Mouse (Mus musculus) lung, postnatal 0 days (tissue): ENCODE data around the gene Exoc5.

Experiments
- CTCF ChIP-seq: IDR thresholded peaks from 2 replicates; pipeline ENCODE4 v1.5.1; 2016; ENCODE audit warnings: antibody characterized with exemption, mild to moderate bottlenecking
- EP300 ChIP-seq: IDR thresholded peaks from 2 replicates; pipeline ENCODE4 v1.6.1; 2016; ENCODE audit warnings: antibody characterized with exemption, mild to moderate bottlenecking, control low read depth

DNA sequence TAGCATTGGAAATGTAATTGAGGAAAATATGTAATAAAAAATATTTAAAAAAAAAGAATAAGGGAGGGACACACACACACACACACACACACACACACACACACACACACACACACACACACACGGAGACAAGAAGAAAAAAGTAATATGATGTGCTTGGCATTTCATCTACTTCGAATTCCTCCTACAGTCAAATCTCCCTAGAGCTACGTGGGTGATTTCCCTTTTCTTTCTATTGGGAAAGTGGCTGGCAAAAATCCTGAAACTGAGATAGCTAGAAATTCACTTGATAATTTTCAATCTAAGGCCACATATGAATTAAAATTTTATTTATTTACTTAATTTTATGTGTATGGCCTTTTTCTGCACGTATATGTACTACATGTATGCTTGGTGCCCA, 20.8 kb downstream of the Exoc5 start:
- TF ChIP-seq CTCF (no peak), EP300 (no peak)
